Mouse (Mus musculus) heart, postnatal 0 days (tissue): ENCODE measurements around the gene Lysmd3. TPM values are rescaled to one million over a fixed set of nuclear protein-coding genes. Genes with fewer than 3 reads are reported as not detected.
A peak's percentile ranks its signal among the peaks of the same experiment; 100 is the strongest.

Experiments used
- ATAC-seq: fragments of 200-750 bp; cut with Nextera tagmentation; 2 replicates; pipeline ENCODE4 v1.8.0; 2017; ENCODE audit warnings: low read depth, moderate number of reproducible peaks, moderate library complexity; ENCODE audit not compliant: insufficient read depth
- DNase-seq: peaks from one replicate; pipeline ENCODE4 v3.0.0-alpha.2; 2016; ENCODE audit warnings: low spot score
- H3K27ac ChIP-seq: fragments of 300-500 bp; sonication (generic); 2 replicates; pipeline ENCODE4 v1.5.1; 2014; ENCODE audit warnings: low read depth, mild to moderate bottlenecking
- H3K27me3 ChIP-seq: fragments of 300-500 bp; sonication (generic); 2 replicates; pipeline ENCODE4 v1.6.1; 2014; ENCODE audit warnings: low read length, mixed read lengths; ENCODE audit not compliant: control insufficient read depth, insufficient read depth
- H3K36me3 ChIP-seq: fragments of 300-500 bp; sonication (generic); replicated peaks from 2 replicates; pipeline ENCODE4 v1.6.1; 2014; ENCODE audit warnings: low read length, mixed read lengths; ENCODE audit not compliant: control insufficient read depth, insufficient read depth
- H3K4me1 ChIP-seq: fragments of 300-500 bp; sonication (generic); 2 replicates; pipeline ENCODE4 v1.6.1; 2014; ENCODE audit warnings: antibody characterized with exemption; ENCODE audit not compliant: control insufficient read depth, insufficient read depth
- H3K4me2 ChIP-seq: fragments of 300-500 bp; sonication (generic); 2 replicates; pipeline ENCODE4 v1.6.1; 2014; ENCODE audit warnings: low read depth, mild to moderate bottlenecking, low read length, moderate library complexity
- H3K4me3 ChIP-seq: fragments of 300-500 bp; sonication (generic); 2 replicates; pipeline ENCODE4 v1.5.1; 2014; ENCODE audit warnings: low read depth, low read length
- H3K9ac ChIP-seq: fragments of 300-500 bp; sonication (generic); replicated peaks from 2 replicates; pipeline ENCODE4 v1.6.1; 2014; ENCODE audit warnings: low read depth, low read length, mixed read lengths
- H3K9me3 ChIP-seq: fragments of 300-500 bp; sonication (generic); replicated peaks from 2 replicates; pipeline ENCODE4 v1.6.1; 2016; ENCODE audit warnings: low read length; ENCODE audit not compliant: control insufficient read depth
- CTCF ChIP-seq: IDR thresholded peaks from 2 replicates; pipeline ENCODE4 v1.5.1; 2016; ENCODE audit warnings: antibody characterized with exemption, control low read depth, low read depth
- EP300 ChIP-seq: IDR thresholded peaks from 2 replicates; pipeline ENCODE4 v1.6.1; 2016; ENCODE audit warnings: antibody characterized with exemption, low read depth
- WGBS: fragments of 180-500 bp; shearing (Covaris S2); extraction: QIAGEN DNeasy Blood & Tissue Kit; methylation state at CpG from one replicate; pipeline ENCODE4 v1.1.7; 2014; 5-methylcytosine and 5-hydroxymethylcytosine counted together
- polyA plus RNA-seq: library from polyadenylated mRNA; unstranded; fragments of >200 nt; fragmentation: Nextera tagmentation; extraction: Ambion mirVana; gene quantifications from 2 replicates; pipeline ENCODE4 v1.2.1, GENCODE M21; 2015
- total RNA-seq: library from RNA; depleted of rRNA; stranded (reverse); fragments of >200 nt; gene quantifications from 2 replicates; pipeline ENCODE4 v1.2.3, GENCODE M21; 2014; ENCODE audit warnings: low replicate concordance; rRNA removed

Gene Lysmd3
- total and polyA plus RNA-seq, 2 experiments from 2014 or later, result 14.9 to 62.8 TPM

DNA sequence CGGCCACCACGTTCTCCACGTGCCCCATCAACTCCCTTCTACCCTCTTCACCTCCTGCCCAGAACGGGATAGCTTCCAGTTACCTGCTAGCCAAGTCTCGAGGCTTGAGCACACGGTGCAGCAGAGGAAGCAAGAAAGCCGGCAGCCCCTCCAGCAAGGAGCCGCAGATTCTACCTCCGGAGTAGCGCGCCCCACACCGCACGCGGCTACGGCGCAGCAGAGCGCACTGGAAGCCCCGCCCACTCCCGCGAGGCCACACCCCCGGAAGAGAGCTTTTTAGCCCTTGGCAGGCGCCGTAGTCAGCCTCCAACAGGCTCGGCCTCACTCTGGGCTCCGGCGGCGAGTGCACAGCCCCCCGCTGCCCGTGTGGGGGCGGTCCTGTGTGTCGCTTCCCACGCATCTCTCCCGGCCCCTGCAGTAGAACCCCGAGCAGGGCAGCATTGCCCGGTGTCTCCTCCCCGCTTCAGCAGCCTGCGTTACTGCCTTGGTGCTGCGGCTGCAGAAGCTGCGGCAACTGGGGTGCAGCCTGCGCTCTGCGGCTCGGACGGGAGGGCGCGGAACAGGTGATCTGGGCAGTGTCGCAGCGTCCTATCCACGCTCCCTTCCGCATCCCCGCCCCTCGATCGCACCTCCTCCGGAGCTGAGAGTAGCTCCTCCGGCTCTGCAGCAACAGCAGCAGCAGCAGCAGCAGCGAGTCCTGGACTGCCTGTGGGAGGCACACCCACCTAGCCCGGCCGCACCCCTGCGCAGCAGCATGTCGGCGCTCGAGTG, 53.5 kb downstream of the Lysmd3 start, which contains the start of the genes Polr3g and Mblac2:
TSS of gene Polr3g (minus strand) at position 239 of the 771 bp plus-strand sequence.
TSS of gene Mblac2 (plus strand) at position 567 of the 771 bp plus-strand sequence.
- under 1% methylated on average over 57 of the region's 61 CpGs for WGBS
- ATAC-seq, result peak; percentile 96
- Histone ChIP-seq H3K4me3 (peak within 1 kb of the TSS; percentile 88), H3K9me3 (no peaks in the 10 kb centered on the region), H3K9ac (peak within 1 kb of the TSS; percentile 64), H3K27me3 (no peaks in the 10 kb centered on the region), H3K27ac (peak within 1 kb of the TSS; percentile 72), H3K36me3 (no peaks in the 10 kb centered on the region), H3K4me2 (peak within 1 kb of the TSS; percentile 99), H3K4me1 (peaks cover 13% of the 10 kb centered on the region)
- DNase-seq, result peak; percentile 89
- TF ChIP-seq EP300, result no peak
- no peak for TF ChIP-seq CTCF

- DNase-seq, result no peak
- peak overlapping the region; percentile 72 for H3K27ac ChIP-seq
- peak overlapping the region; percentile 64 for H3K9ac ChIP-seq
- peak overlapping the region; percentile 99 for H3K4me2 ChIP-seq
- H3K9me3 ChIP-seq, result no peaks in the 10 kb centered on the region
- H3K36me3 ChIP-seq, result no peaks in the 10 kb centered on the region
- no peak for TF ChIP-seq EP300
- TF ChIP-seq CTCF, result no peak; the same call in 1 of the 2 replicates
- peak; percentile 34 for ATAC-seq
- H3K4me1 ChIP-seq, result peaks cover 13% of the 10 kb centered on the region
- H3K27me3 ChIP-seq, result no peaks in the 10 kb centered on the region
- peak overlapping the region; percentile 88 for H3K4me3 ChIP-seq
- WGBS, result under 1% methylated on average over 42 of the region's 42 CpGs
Observed at GRCm38 (mm10) chr13:81711546-81712371, 54.3 kb downstream of the Lysmd3 start.

GRCm38 (mm10) chr13:81713896-81714295, 56.4 kb downstream of the Lysmd3 start:
- Histone ChIP-seq H3K4me3 (no peak overlapping the region), H3K27me3 (no peaks in the 10 kb centered on the region), H3K4me1 (peaks cover 13% of the 10 kb centered on the region), H3K9ac (no peak overlapping the region), H3K9me3 (no peaks in the 10 kb centered on the region), H3K4me2 (no peak overlapping the region), H3K27ac (no peak overlapping the region), H3K36me3 (no peaks in the 10 kb centered on the region)
- ATAC-seq (no peak), DNase-seq (no peak)
- TF ChIP-seq CTCF, result no peak
- no peak for TF ChIP-seq EP300
- 96% methylated on average over 1 of the region's 1 CpGs for WGBS

Other genes with a start within 250 kb of the Lysmd3 start
- 0.54 and 10.5 TPM in 2 replicates for gene Adgrv1, start 24.5 kb upstream of the Lysmd3 start, total RNA-seq
- gene Adgrv1, start 24.5 kb upstream of the Lysmd3 start, polyA plus RNA-seq, result 0.65 and 0.68 TPM in 2 replicates
- 2.6 and 3.7 TPM in 2 replicates for gene Polr3g, start 53.4 kb downstream of the Lysmd3 start, total RNA-seq
- 4.2 and 5.5 TPM in 2 replicates for gene Polr3g, start 53.4 kb downstream of the Lysmd3 start, polyA plus RNA-seq
- gene Mblac2, start 53.7 kb downstream of the Lysmd3 start, total RNA-seq, result 1.8 and 4.2 TPM in 2 replicates
- gene Mblac2, start 53.7 kb downstream of the Lysmd3 start, polyA plus RNA-seq, result 5.9 and 7.0 TPM in 2 replicates
- gene Cetn3, start 125.4 kb downstream of the Lysmd3 start, total RNA-seq, result 39.5 and 99.7 TPM in 2 replicates
- 197 and 208 TPM in 2 replicates for gene Cetn3, start 125.4 kb downstream of the Lysmd3 start, polyA plus RNA-seq